ENCODE assay signal across 8 mouse cellular contexts in genomic region chr1:180987759-180988158, GRCm38 (mm10). TPM values are rescaled to one million over a fixed set of nuclear protein-coding genes. Genes with fewer than 3 reads are reported as not detected.
DNase-seq lines count a peak whose midpoint lies in the region; ATAC-seq and TF ChIP-seq lines count a peak whose summit lies in the region.

No protein-coding gene starts in this region.

- H3K4me1 ChIP-seq in intestine, embryonic 14.5 days (replicated peaks; ENCODE audit: control insufficient read depth, insufficient read depth, low read length): no peaks in the 10 kb centered on the region
- no peaks in the 10 kb centered on the region for H3K4me1 ChIP-seq in intestine, embryonic 15.5 days (replicated peaks)
- no peaks in the 10 kb centered on the region for H3K4me1 ChIP-seq in intestine, postnatal 0 days (replicated peaks; ENCODE audit: control insufficient read depth, insufficient read depth, low read length)
- H3K4me1 ChIP-seq in stomach, embryonic 16.5 days (ENCODE audit: control insufficient read depth, insufficient read depth, low read length): no peaks in the 10 kb centered on the region

- H3K9me3 ChIP-seq in intestine, embryonic 14.5 days (ENCODE audit: control insufficient read depth, low read length): no peaks in the 10 kb centered on the region
- no peaks in the 10 kb centered on the region for H3K9me3 ChIP-seq in intestine, embryonic 15.5 days
- H3K9me3 ChIP-seq in intestine, postnatal 0 days (ENCODE audit: control insufficient read depth): no peaks in the 10 kb centered on the region
- no peaks in the 10 kb centered on the region for H3K9me3 ChIP-seq in stomach, embryonic 16.5 days (replicated peaks; ENCODE audit: control insufficient read depth, low read length)

- no peaks in the 10 kb centered on the region for H3K27me3 ChIP-seq in intestine, embryonic 14.5 days (replicated peaks; ENCODE audit: control insufficient read depth, insufficient read depth, low read length)
- H3K27me3 ChIP-seq in intestine, embryonic 15.5 days (replicated peaks): no peaks in the 10 kb centered on the region
- no peaks in the 10 kb centered on the region for H3K27me3 ChIP-seq in intestine, postnatal 0 days (replicated peaks; ENCODE audit: control insufficient read depth, insufficient read depth, low read length)
- H3K27me3 ChIP-seq in stomach, embryonic 16.5 days (ENCODE audit: control insufficient read depth, insufficient read depth, low read length): no peaks in the 10 kb centered on the region

- H3K27ac ChIP-seq in intestine, embryonic 14.5 days (ENCODE audit: low read depth): no peak overlapping the region
- no peak overlapping the region for H3K27ac ChIP-seq in intestine, embryonic 15.5 days
- H3K27ac ChIP-seq in intestine, postnatal 0 days (ENCODE audit: low read depth, low read length): no peak overlapping the region
- H3K27ac ChIP-seq in stomach, embryonic 16.5 days (ENCODE audit: low read length): no peak overlapping the region

- peak; percentile 97 for TF ChIP-seq CTCF in intestine, postnatal 0 days (IDR thresholded peaks at IDR 0.05; ENCODE audit: low read depth)

- H3K4me2 ChIP-seq in intestine, embryonic 14.5 days (ENCODE audit: low read length): no peak overlapping the region
- H3K4me2 ChIP-seq in intestine, embryonic 15.5 days (replicated peaks): no peak overlapping the region
- H3K4me2 ChIP-seq in intestine, postnatal 0 days (replicated peaks; ENCODE audit: low read depth): no peak overlapping the region
- no peak overlapping the region for H3K4me2 ChIP-seq in stomach, embryonic 16.5 days (ENCODE audit: low read depth, low read length)

- no peak overlapping the region for H3K9ac ChIP-seq in intestine, embryonic 14.5 days (ENCODE audit: low read length)
- H3K9ac ChIP-seq in intestine, embryonic 15.5 days: no peak overlapping the region
- no peak overlapping the region for H3K9ac ChIP-seq in intestine, postnatal 0 days (ENCODE audit: low read depth, low read length)
- H3K9ac ChIP-seq in stomach, embryonic 16.5 days (ENCODE audit: low read length): no peak overlapping the region

- no peaks in the 10 kb centered on the region for H3K36me3 ChIP-seq in intestine, embryonic 14.5 days (ENCODE audit: control insufficient read depth, insufficient read depth, low read length)
- no peaks in the 10 kb centered on the region for H3K36me3 ChIP-seq in intestine, embryonic 15.5 days
- no peaks in the 10 kb centered on the region for H3K36me3 ChIP-seq in intestine, postnatal 0 days (ENCODE audit: control insufficient read depth, insufficient read depth)
- no peaks in the 10 kb centered on the region for H3K36me3 ChIP-seq in stomach, embryonic 16.5 days (ENCODE audit: control insufficient read depth, insufficient read depth, low read length)

- 4% methylated on average over 9 of the region's 9 CpGs for WGBS in intestine, embryonic 14.5 days
- WGBS in intestine, embryonic 15.5 days: under 1% methylated on average over 9 of the region's 9 CpGs
- 3% methylated on average over 9 of the region's 9 CpGs for WGBS in intestine, postnatal 0 days
- 2% methylated on average over 9 of the region's 9 CpGs for WGBS in stomach, embryonic 16.5 days

- H3K4me3 ChIP-seq in intestine, embryonic 14.5 days (ENCODE audit: low read depth, low read length): no peak overlapping the region
- H3K4me3 ChIP-seq in intestine, embryonic 15.5 days (replicated peaks): no peak overlapping the region
- H3K4me3 ChIP-seq in intestine, postnatal 0 days (ENCODE audit: low read depth, low read length): no peak overlapping the region
- H3K4me3 ChIP-seq in stomach, embryonic 16.5 days (replicated peaks; ENCODE audit: low read length): no peak overlapping the region

- peak; percentile 90 for DNase-seq in intestine, embryonic 14.5 days (ENCODE audit: low spot score)
- peak; percentile 73 for DNase-seq in cerebellum, adult 9-10 months
- peak; percentile 75 for DNase-seq in gastrocnemius, adult 18-20 months (ENCODE audit: low spot score)
- peak; percentile 82 for DNase-seq in liver

- ATAC-seq in intestine, embryonic 14.5 days (replicated peaks; ENCODE audit: low FRiP score, low TSS enrichment, low read depth): no peak
- ATAC-seq in intestine, embryonic 15.5 days: no peak; the same call in 1 of the 2 replicates
- 0 out of 2 replicates have a peak, but pooled peaks have one; percentile 34 for ATAC-seq in intestine, postnatal 0 days
- peak; percentile 84 for ATAC-seq in monocyte, adult 5-6 weeks (replicated peaks; ENCODE audit: insufficient number of reproducible peaks, low FRiP score, low TSS enrichment, poor library complexity, severe bottlenecking)
- ATAC-seq in stomach, embryonic 16.5 days (ENCODE audit: insufficient read depth, low FRiP score): peak; percentile 25; the same call in 1 of the 2 replicates

RNA-seq across cellular contexts. Expression of gene Ephx1, which starts 32.9 kb away (rescaled TPM):
- polyA plus RNA-seq in intestine, embryonic 14.5 days (2014; fragmentation: Nextera tagmentation; extraction: Ambion mirVana): 1.9 and 2.8 TPM in 2 replicates
- 3.6 and 4.0 TPM in 2 replicates for polyA plus RNA-seq in intestine, embryonic 15.5 days (2015; fragmentation: Nextera tagmentation; extraction: Ambion mirVana)
- total RNA-seq in gastrocnemius, adult 18-20 months (2021): 10 to 100 TPM; 13.0 to 16.0 TPM
- polyA plus RNA-seq in intestine, postnatal 0 days (2015; fragmentation: Nextera tagmentation; extraction: Ambion mirVana): 4.3 and 4.9 TPM in 2 replicates
- 7.0 to 10.9 TPM (median 8.9 TPM) in 3 replicates for total RNA-seq in monocyte, adult 5-6 weeks (2017)
- 16.9 and 19.6 TPM in 2 replicates for polyA plus RNA-seq in stomach, embryonic 16.5 days (2015; fragmentation: Nextera tagmentation; extraction: Ambion mirVana)

RNA-seq across cellular contexts. Expression of gene Tmem63a, which starts 45.6 kb away (rescaled TPM):
- 14.2 and 14.8 TPM in 2 replicates for polyA plus RNA-seq in intestine, embryonic 14.5 days (2014; fragmentation: Nextera tagmentation; extraction: Ambion mirVana)
- polyA plus RNA-seq in intestine, embryonic 15.5 days (2015; fragmentation: Nextera tagmentation; extraction: Ambion mirVana): 15.0 and 15.8 TPM in 2 replicates
- total RNA-seq in gastrocnemius, adult 18-20 months (2021): 10 to 100 TPM; 14.5 to 15.6 TPM
- 9.5 and 10.2 TPM in 2 replicates for polyA plus RNA-seq in intestine, postnatal 0 days (2015; fragmentation: Nextera tagmentation; extraction: Ambion mirVana)
- total RNA-seq in monocyte, adult 5-6 weeks (2017): 15.0 to 24.1 TPM (median 17.4 TPM) in 3 replicates
- polyA plus RNA-seq in stomach, embryonic 16.5 days (2015; fragmentation: Nextera tagmentation; extraction: Ambion mirVana): 29.2 and 35.3 TPM in 2 replicates

RNA-seq across cellular contexts. Expression of gene Lefty1, which starts 52.9 kb away (rescaled TPM):
- 1.7 and 2.1 TPM in 2 replicates for polyA plus RNA-seq in intestine, embryonic 14.5 days (2014; fragmentation: Nextera tagmentation; extraction: Ambion mirVana)
- polyA plus RNA-seq in intestine, embryonic 15.5 days (2015; fragmentation: Nextera tagmentation; extraction: Ambion mirVana): 2.2 and 2.4 TPM in 2 replicates
- total RNA-seq in gastrocnemius, adult 18-20 months (2021): under 1 TPM; 0.23 to 0.26 TPM
- polyA plus RNA-seq in intestine, postnatal 0 days (2015; fragmentation: Nextera tagmentation; extraction: Ambion mirVana): 0.90 and 1.3 TPM in 2 replicates
- not detected in 3 replicates for total RNA-seq in monocyte, adult 5-6 weeks (2017)
- 4.0 and 4.2 TPM in 2 replicates for polyA plus RNA-seq in stomach, embryonic 16.5 days (2015; fragmentation: Nextera tagmentation; extraction: Ambion mirVana)

Comparison
In these comparisons a context has a peak if more than half of its experiments do, and no peak if none do; other contexts are left out.
1. ATAC-seq: peak in intestine, postnatal 0 days (single experiment), monocyte, adult 5-6 weeks (single experiment) and stomach, embryonic 16.5 days (single experiment); none in intestine, embryonic 14.5 days (single experiment) and intestine, embryonic 15.5 days (single experiment).
2. Peak in every context shown above with its lines, with median percentiles within 50 percentile points of each other: DNase-seq.